ENCODE assay signal across 19 mouse cellular contexts in genomic region chr6:48872596-48872995, GRCm38 (mm10). TPM values are rescaled to one million over a fixed set of nuclear protein-coding genes. Genes with fewer than 3 reads are reported as not detected.
"Had no signal": no experiment of that assay in that cellular context is flagged by ENCODE, and none has a peak within 500 bp of the region (broad histone marks: within the 10 kb centered on the region; RNA-seq: fewer than 3 reads in every experiment).

Aoc1 (plus strand) TSS chr6:48872896.

- H3K9me3 ChIP-seq: limb, embryonic 13.5 days; neural tube, embryonic 15.5 days had no signal

- DNase-seq: kidney, adult 8-10 months; layer of hippocampus, adult 9-11 months; layer of hippocampus, postnatal 36 days; lung, adult 18-20 months; midbrain, embryonic 14.5 days; right cerebral cortex, adult 18-20 months; right cerebral cortex, postnatal 25 days; thymus, adult 18-20 months; thymus, postnatal 25 days had no signal

- H3K27ac ChIP-seq: limb, embryonic 13.5 days; liver, embryonic 14.5 days; neural tube, embryonic 15.5 days had no signal

- H3K9ac ChIP-seq: limb, embryonic 13.5 days; liver, embryonic 14.5 days; neural tube, embryonic 15.5 days had no signal

- H3K27me3 ChIP-seq: limb, embryonic 13.5 days had no signal

- H3K4me3 ChIP-seq: limb, embryonic 13.5 days; myocyte; neural tube, embryonic 15.5 days had no signal

- H3K4me2 ChIP-seq: limb, embryonic 13.5 days; neural tube, embryonic 15.5 days had no signal

- H3K4me1 ChIP-seq: limb, embryonic 13.5 days; neural tube, embryonic 15.5 days had no signal

- H3K36me3 ChIP-seq: limb, embryonic 13.5 days; neural tube, embryonic 15.5 days had no signal

RNA-seq across cellular contexts. Expression of gene Aoc1, which starts in this region (rescaled TPM):
- total RNA-seq: layer of hippocampus, adult 18-20 months; layer of hippocampus, postnatal 36 days; left cerebral cortex, adult 8-10 months; left cerebral cortex, postnatal 25 days had no signal
- polyA plus RNA-seq: limb, embryonic 13.5 days; liver, embryonic 14.5 days; lung, embryonic 16.5 days; midbrain, embryonic 14.5 days; myocyte; neural tube, embryonic 11.5 days; neural tube, embryonic 15.5 days; stomach, embryonic 14.5 days had no signal
